Mouse (Mus musculus) lung, postnatal 0 days (tissue): ENCODE results near the gene Rundc3a. TPM values are rescaled to one million over a fixed set of nuclear protein-coding genes. Genes with fewer than 3 reads are reported as not detected.
A peak's percentile ranks its signal among the peaks of the same experiment; 100 is the strongest.

Source experiments
- ATAC-seq: fragments of 200-750 bp; cut with Nextera tagmentation; 2 replicates; pipeline ENCODE4 v1.8.0; 2017; ENCODE audit warnings: moderate library complexity
- DNase-seq: peaks from one replicate; pipeline ENCODE4 v3.0.0-alpha.2; 2016; ENCODE audit warnings: low spot score
- H3K27ac ChIP-seq: fragments of 300-500 bp; sonication (generic); 2 replicates; pipeline ENCODE4 v1.5.1; 2014; ENCODE audit warnings: antibody characterized with exemption, mild to moderate bottlenecking, low read length, mixed read lengths
- H3K27me3 ChIP-seq: fragments of 300-500 bp; sonication (generic); replicated peaks from 2 replicates; pipeline ENCODE4 v1.6.1; 2014; ENCODE audit warnings: low read length, mixed read lengths; ENCODE audit not compliant: insufficient read depth
- H3K36me3 ChIP-seq: fragments of 300-500 bp; sonication (generic); 2 replicates; pipeline ENCODE4 v1.6.1; 2014; ENCODE audit warnings: low read length, mixed read lengths; ENCODE audit not compliant: insufficient read depth
- H3K4me1 ChIP-seq: fragments of 300-500 bp; sonication (generic); 2 replicates; pipeline ENCODE4 v1.6.1; 2014; ENCODE audit warnings: antibody characterized with exemption, low read depth, low read length, mixed read lengths; ENCODE audit not compliant: insufficient read depth
- H3K4me2 ChIP-seq: fragments of 300-500 bp; sonication (generic); replicated peaks from 2 replicates; pipeline ENCODE4 v1.6.1; 2014; ENCODE audit warnings: low read depth, mild to moderate bottlenecking, low read length, moderate library complexity, mixed read lengths
- H3K4me3 ChIP-seq: fragments of 300-500 bp; sonication (generic); 2 replicates; pipeline ENCODE4 v1.5.1; 2014; ENCODE audit warnings: low read depth, low read length
- H3K9ac ChIP-seq: fragments of 300-500 bp; sonication (generic); replicated peaks from 2 replicates; pipeline ENCODE4 v1.6.1; 2014; ENCODE audit warnings: low read depth, mild to moderate bottlenecking
- H3K9me3 ChIP-seq: fragments of 300-500 bp; sonication (generic); 2 replicates; pipeline ENCODE4 v1.6.1; 2016; ENCODE audit warnings: low read length, mixed read lengths
- CTCF ChIP-seq: IDR thresholded peaks from 2 replicates; pipeline ENCODE4 v1.5.1; 2016; ENCODE audit warnings: antibody characterized with exemption, mild to moderate bottlenecking
- EP300 ChIP-seq: IDR thresholded peaks from 2 replicates; pipeline ENCODE4 v1.6.1; 2016; ENCODE audit warnings: antibody characterized with exemption, mild to moderate bottlenecking, control low read depth
- whole genome bisulfite sequencing: fragments of 180-500 bp; shearing (Covaris S2); extraction: QIAGEN DNeasy Blood & Tissue Kit; methylation state at CpG from one replicate; pipeline ENCODE4 v1.1.7; 2014; 5-methylcytosine and 5-hydroxymethylcytosine counted together
- polyA plus RNA-seq: library from polyadenylated mRNA; unstranded; fragments of >200 nt; fragmentation: Nextera tagmentation; extraction: Ambion mirVana; gene quantifications from 2 replicates; pipeline ENCODE4 v1.2.1, GENCODE M21; 2015

Gene Rundc3a
- polyA plus RNA-seq, 1 experiment from 2014 or later: 1.7 TPM

DNA sequence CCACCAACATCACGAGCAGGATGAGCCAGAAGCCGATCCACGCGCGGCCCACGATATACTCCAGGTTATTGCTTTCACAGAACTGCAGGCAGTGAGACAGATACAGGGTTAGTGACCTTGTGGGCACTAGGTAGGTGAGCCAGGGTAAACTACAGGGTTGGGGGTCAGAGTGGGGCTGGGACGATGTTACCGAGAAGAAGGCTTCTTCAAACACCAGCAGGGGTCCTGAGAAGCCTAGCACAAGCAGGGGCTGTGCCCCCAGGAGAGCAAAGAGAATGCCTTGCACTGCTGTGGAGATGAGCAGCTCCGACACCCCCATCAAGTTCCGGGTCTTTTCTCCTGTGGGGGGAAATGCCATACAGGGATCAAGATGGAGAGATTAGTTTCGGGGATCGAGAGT is 37.0 kb upstream of the Rundc3a start:
- DNase-seq (no peak), ATAC-seq (no peak)
- Histone ChIP-seq H3K4me3 (no peak overlapping the region), H3K27me3 (0 out of 2 replicates have a peak, but pooled peaks cover 2% of the 10 kb centered on the region), H3K27ac (no peak overlapping the region), H3K36me3 (no peaks in the 10 kb centered on the region), H3K9ac (no peak overlapping the region), H3K4me2 (no peak overlapping the region), H3K9me3 (no peaks in the 10 kb centered on the region), H3K4me1 (no peaks in the 10 kb centered on the region)
- WGBS: 75% methylated on average over 12 of the region's 12 CpGs
- TF ChIP-seq CTCF (no peak), EP300 (no peak)

DNA sequence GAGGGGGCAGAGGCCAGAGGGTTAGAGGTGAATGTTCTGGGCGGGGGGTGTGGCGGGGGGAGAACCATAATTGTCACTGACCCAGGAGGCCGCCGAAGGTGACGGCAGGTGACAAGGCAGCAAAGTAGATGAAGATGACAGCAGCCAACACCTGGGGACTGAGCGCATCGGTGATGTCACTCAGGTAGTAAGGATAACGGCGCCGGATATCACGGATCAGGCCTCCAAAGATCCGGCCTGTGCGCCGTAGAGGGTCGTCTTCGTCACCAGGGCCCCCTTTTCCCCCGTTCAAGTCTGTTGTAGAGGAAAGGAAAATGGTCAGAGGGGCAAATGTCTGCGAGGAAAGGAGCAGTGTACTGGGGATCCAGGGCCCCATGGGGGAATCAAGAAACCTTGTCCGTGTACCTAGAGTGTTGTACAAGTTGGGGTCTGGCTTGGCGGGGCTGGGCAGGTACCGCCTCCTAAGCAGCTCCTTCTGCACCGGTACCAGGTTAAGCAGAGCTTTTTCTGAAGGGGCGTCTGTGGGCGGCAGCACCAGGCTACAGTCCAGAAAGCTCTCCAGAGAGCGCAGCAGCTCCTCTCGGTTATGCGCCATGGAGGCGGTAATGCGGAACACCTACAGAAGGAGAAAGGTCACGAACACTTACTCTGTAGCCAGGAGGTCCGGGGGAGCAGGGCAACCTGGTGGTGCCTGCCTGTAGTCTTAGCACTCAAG is 36.4 kb upstream of the Rundc3a start:
- H3K4me3 ChIP-seq: no peak overlapping the region
- DNase-seq: no peak
- no peaks in the 10 kb centered on the region for H3K4me1 ChIP-seq
- no peak overlapping the region for H3K27ac ChIP-seq
- no peak for TF ChIP-seq CTCF
- no peak for TF ChIP-seq EP300
- 0 out of 2 replicates have a peak, but pooled peaks cover 2% of the 10 kb centered on the region for H3K27me3 ChIP-seq
- H3K36me3 ChIP-seq: no peaks in the 10 kb centered on the region
- no peak overlapping the region for H3K9ac ChIP-seq
- 56% methylated on average over 30 of the region's 31 CpGs for WGBS
- no peak overlapping the region for H3K4me2 ChIP-seq
- ATAC-seq: no peak
- H3K9me3 ChIP-seq: no peaks in the 10 kb centered on the region

DNA sequence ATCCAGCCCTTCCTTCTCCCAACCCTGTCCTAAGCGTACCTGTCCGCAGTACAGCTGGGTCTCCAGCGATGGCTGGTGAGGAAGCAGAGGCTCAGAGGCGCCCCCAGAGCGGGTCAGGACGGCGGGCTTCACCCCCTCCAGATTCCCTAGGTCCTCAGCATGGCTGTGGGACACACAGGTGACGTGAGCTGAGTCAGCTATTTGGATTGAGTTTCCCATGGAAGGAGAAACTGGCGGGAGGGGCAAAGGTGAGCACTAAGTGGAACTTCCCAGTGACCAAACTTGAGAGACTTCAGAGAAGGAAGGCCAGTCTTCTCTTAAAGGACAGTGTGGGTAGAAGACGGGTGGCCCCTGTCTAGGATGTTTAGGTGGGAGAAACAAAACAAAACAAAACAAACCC is 34.8 kb upstream of the Rundc3a start:
- no peak overlapping the region for H3K9ac ChIP-seq
- 54% methylated on average over 10 of the region's 10 CpGs for WGBS
- no peaks in the 10 kb centered on the region for H3K9me3 ChIP-seq
- no peak for ATAC-seq
- 0 out of 2 replicates have a peak, but pooled peaks cover 2% of the 10 kb centered on the region for H3K27me3 ChIP-seq
- TF ChIP-seq CTCF (no peak), EP300 (no peak)
- H3K4me2 ChIP-seq: no peak overlapping the region
- no peak overlapping the region for H3K4me3 ChIP-seq
- H3K27ac ChIP-seq: no peak overlapping the region
- no peaks in the 10 kb centered on the region for H3K36me3 ChIP-seq
- H3K4me1 ChIP-seq: no peaks in the 10 kb centered on the region
- DNase-seq: no peak

DNA sequence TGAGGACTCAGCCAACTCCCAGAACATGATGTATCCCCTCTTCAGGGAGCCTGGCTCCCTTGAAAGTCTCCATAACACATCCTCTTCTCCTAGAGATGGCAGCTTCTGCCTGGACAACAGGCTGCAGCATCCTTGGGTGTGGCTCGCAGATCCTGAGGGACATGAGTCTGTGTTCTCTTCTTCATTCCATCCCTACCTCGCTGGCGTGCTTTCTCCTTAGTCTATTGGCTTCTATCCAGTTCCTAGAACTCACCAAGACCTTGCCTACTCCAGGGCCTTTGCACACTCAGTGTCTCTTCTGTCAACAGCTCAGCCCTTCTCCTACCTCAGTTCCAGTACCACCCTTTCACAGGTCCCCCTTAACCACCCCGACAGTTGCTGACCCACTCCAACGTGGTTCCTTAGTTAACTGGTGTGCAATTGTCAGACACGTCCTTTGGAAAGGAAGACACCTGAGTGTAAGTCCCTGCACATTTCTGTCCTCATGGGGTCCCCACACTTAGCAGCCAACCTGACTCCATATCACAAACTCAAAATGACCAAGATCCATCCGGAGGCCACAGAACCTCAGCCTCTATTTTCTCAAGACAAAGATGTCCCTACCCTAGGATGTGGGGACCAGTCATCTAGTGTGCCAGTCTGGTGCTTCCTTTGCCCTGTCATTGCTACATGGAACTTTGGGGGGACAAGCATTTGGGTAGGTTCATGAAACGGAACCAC is 31.3 kb upstream of the Rundc3a start:
- no peak for DNase-seq

DNA sequence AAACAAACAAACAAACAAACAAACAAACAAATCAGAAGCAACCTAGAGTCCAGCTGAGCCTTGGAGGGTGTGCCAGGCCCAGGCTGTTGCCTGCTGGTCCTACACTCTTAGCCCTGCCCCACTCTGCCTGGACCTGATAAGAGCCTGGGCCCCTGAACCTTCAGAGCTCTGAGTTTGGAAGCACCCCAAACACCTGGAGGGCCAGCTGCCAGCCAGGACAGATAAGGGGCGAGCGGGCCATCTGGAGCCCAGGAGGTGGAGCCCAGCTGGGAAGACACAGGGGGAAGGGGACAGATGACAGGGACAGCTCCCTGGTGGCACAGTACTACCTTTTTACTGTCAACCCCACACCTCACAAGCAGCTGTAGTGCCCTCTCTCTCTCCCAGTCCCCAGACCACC is 29.6 kb upstream of the Rundc3a start:
- no peaks in the 10 kb centered on the region for H3K4me1 ChIP-seq
- ATAC-seq: peak; percentile 52
- peak; percentile 16 for DNase-seq
- H3K27ac ChIP-seq: no peak overlapping the region
- H3K4me2 ChIP-seq: no peak overlapping the region
- no peaks in the 10 kb centered on the region for H3K9me3 ChIP-seq
- TF ChIP-seq EP300 (no peak), CTCF (no peak)
- H3K9ac ChIP-seq: no peak overlapping the region
- no peak overlapping the region for H3K4me3 ChIP-seq
- H3K36me3 ChIP-seq: no peaks in the 10 kb centered on the region
- H3K27me3 ChIP-seq: no peaks in the 10 kb centered on the region
- WGBS: 37% methylated on average over 2 of the region's 2 CpGs

More for the DNA sequence above, 31.3 kb upstream of the Rundc3a start:
- Histone ChIP-seq H3K9ac (no peak overlapping the region), H3K9me3 (no peaks in the 10 kb centered on the region), H3K27me3 (no peaks in the 10 kb centered on the region), H3K36me3 (no peaks in the 10 kb centered on the region), H3K27ac (no peak overlapping the region), H3K4me1 (no peaks in the 10 kb centered on the region), H3K4me3 (no peak overlapping the region), H3K4me2 (no peak overlapping the region)
- ATAC-seq: no peak
- 80% methylated on average over 8 of the region's 8 CpGs for WGBS
- TF ChIP-seq CTCF (no peak), EP300 (no peak)

DNA sequence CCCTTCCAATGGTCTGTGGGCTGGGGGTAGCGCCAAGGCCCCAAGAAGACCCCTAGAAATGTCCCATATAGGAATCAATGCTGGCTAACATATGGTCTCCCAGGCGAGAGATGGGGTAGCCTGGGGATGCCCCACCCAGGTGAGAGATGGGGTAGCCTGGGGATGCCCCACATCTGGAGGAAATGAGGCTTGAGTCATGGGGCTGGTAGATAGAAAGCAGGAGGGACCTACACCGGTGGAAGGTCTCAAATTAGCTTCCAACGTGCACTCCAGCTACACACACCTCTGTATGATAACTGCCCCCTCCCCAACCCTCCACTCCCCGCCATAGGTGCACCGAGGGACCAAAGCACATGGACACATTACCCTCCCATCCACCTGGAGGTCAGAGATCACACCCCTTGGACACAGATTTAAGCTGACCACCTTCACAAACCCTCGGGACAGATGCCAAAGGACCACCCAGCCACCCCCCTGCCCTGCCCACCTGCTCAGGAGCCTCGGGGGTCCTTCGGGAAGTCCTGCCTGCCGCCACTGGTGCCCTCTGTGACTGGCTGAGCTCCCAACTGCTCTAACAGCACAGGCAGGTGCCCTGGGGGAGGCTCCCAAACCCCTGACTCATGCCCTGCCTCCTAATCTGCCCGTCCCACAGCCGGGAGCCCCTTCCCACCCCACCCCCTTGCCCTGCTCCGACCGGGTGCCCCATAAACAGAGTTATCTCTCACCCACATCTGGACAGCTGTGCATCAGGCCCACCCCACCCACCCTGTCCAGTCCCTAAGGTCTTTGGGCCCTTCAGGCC is 28.4 kb upstream of the Rundc3a start:
- ATAC-seq: peak; percentile 54
- no peak overlapping the region for H3K4me3 ChIP-seq
- WGBS: 67% methylated on average over 14 of the region's 14 CpGs
- no peaks in the 10 kb centered on the region for H3K9me3 ChIP-seq
- H3K27ac ChIP-seq: no peak overlapping the region
- no peak for DNase-seq
- H3K9ac ChIP-seq: no peak overlapping the region
- no peak overlapping the region for H3K4me2 ChIP-seq
- TF ChIP-seq EP300: no peak
- TF ChIP-seq CTCF: no peak
- H3K27me3 ChIP-seq: no peaks in the 10 kb centered on the region
- H3K36me3 ChIP-seq: no peaks in the 10 kb centered on the region
- no peaks in the 10 kb centered on the region for H3K4me1 ChIP-seq
